Mouse (Mus musculus) kidney, embryonic 15.5 days (tissue): ENCODE measurements at regions not wholly inside any gene's neighbourhood (a gene's known extent, or its start where the extent isn't known, plus 50 kb on each side); places are given as distances from the start of the nearest gene placed in this dataset.
A peak's percentile ranks its signal among the peaks of the same experiment; 100 is the strongest.

ENCODE experiments used
- ATAC-seq: fragments of 200-750 bp; cut with Nextera tagmentation; replicated peaks from 2 replicates; pipeline ENCODE4 v1.8.0; 2017; ENCODE audit warnings: moderate TSS enrichment; ENCODE audit not compliant: low FRiP score
- H3K27ac ChIP-seq: fragments of 300-500 bp; sonication (generic); 2 replicates; pipeline ENCODE4 v1.5.1; 2015; ENCODE audit warnings: mild to moderate bottlenecking, inconsistent platforms
- H3K27me3 ChIP-seq: fragments of 300-500 bp; sonication (generic); 2 replicates; pipeline ENCODE4 v1.6.1; 2015; ENCODE audit warnings: inconsistent platforms
- H3K36me3 ChIP-seq: fragments of 300-500 bp; sonication (generic); 2 replicates; pipeline ENCODE4 v1.6.1; 2015; ENCODE audit warnings: inconsistent platforms
- H3K4me1 ChIP-seq: fragments of 300-500 bp; sonication (generic); 2 replicates; pipeline ENCODE4 v1.6.1; 2015; ENCODE audit warnings: inconsistent platforms
- H3K4me2 ChIP-seq: fragments of 300-500 bp; sonication (generic); 2 replicates; pipeline ENCODE4 v1.6.1; 2015; ENCODE audit warnings: moderate library complexity, mild to moderate bottlenecking, inconsistent platforms
- H3K4me3 ChIP-seq: fragments of 300-500 bp; sonication (generic); replicated peaks from 2 replicates; pipeline ENCODE4 v1.5.1; 2015; ENCODE audit warnings: mild to moderate bottlenecking, inconsistent platforms
- H3K9ac ChIP-seq: fragments of 300-500 bp; sonication (generic); 2 replicates; pipeline ENCODE4 v1.6.1; 2015; ENCODE audit warnings: mild to moderate bottlenecking, inconsistent platforms
- H3K9me3 ChIP-seq: fragments of 300-500 bp; sonication (generic); replicated peaks from 2 replicates; pipeline ENCODE4 v1.6.1; 2016; ENCODE audit warnings: inconsistent platforms
- WGBS: fragments of 180-500 bp; shearing (Covaris S2); methylation state at CpG from one replicate; pipeline ENCODE4 v1.1.7; 2015; ENCODE audit warnings: mixed read lengths; 5-methylcytosine and 5-hydroxymethylcytosine counted together

GRCm38 (mm10) chr11:113105371-113105770, 323.3 kb downstream of the Sox9 start:
- Histone ChIP-seq H3K27ac (no peak overlapping the region), H3K9me3 (no peaks in the 10 kb centered on the region), H3K27me3 (peaks cover 38% of the 10 kb centered on the region), H3K9ac (no peak overlapping the region), H3K4me3 (no peak overlapping the region), H3K4me1 (peaks cover 80% of the 10 kb centered on the region), H3K36me3 (no peaks in the 10 kb centered on the region), H3K4me2 (no peak overlapping the region)
- WGBS: 77% methylated on average over 11 of the region's 11 CpGs
- ATAC-seq: no peak

- 17% methylated on average over 16 of the region's 16 CpGs for WGBS
- Histone ChIP-seq H3K36me3 (no peaks in the 10 kb centered on the region), H3K4me3 (no peak overlapping the region), H3K27ac (peak overlapping the region; percentile 41), H3K9ac (no peak overlapping the region), H3K9me3 (no peaks in the 10 kb centered on the region), H3K27me3 (peaks cover 37% of the 10 kb centered on the region), H3K4me1 (peaks cover 60% of the 10 kb centered on the region), H3K4me2 (0 out of 2 replicates have a peak overlapping the region, but pooled peaks have one; percentile 29)
- peak; percentile 87 for ATAC-seq
Measured at GRCm38 (mm10) chr11:113107205-113107844, 325.3 kb downstream of the Sox9 start.

DNA sequence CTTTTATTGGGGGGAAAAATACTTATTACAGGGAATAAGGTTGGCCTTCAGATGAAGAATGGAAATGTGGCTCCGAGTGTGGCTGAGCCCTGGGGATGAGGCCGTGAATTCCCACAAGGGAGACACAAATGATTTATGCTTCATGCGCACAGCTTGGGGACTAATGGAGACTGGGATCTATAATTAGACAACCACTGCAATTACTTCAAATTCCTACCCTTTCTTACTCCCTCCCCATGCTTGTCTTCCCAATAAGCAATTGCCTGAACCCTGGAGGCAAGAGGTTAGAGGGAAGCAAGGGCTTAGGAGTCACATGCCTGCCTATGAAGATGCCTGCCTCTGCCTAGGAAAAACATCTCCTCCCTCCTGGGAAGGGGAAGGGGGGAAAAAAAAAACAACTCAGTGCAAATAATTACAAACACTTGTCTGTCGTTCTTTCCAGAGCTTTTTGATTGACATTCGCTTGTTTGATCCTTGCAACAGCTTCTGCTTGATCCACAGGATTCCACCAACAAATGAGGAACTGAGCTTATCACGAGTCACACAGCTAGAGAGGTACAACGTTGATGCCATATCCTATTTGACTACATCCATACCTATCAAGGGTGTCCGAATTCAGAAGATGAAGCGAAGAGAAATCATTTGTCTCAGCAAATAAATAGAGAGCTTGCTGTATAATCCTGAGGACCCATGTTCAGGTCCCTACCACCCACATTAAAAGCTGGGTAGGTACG, 326.1 kb downstream of the Sox9 start:
- Histone ChIP-seq H3K27ac (peak overlapping the region; percentile 41), H3K4me2 (peak overlapping the region; percentile 29; the same call in 1 of the 2 replicates), H3K4me1 (peaks cover 54% of the 10 kb centered on the region), H3K36me3 (no peaks in the 10 kb centered on the region), H3K9ac (no peak overlapping the region), H3K9me3 (no peaks in the 10 kb centered on the region), H3K27me3 (peaks cover 31% of the 10 kb centered on the region), H3K4me3 (no peak overlapping the region)
- 39% methylated on average over 10 of the region's 10 CpGs for WGBS
- peak; percentile 16; the same call in 1 of the 2 replicates for ATAC-seq

DNA sequence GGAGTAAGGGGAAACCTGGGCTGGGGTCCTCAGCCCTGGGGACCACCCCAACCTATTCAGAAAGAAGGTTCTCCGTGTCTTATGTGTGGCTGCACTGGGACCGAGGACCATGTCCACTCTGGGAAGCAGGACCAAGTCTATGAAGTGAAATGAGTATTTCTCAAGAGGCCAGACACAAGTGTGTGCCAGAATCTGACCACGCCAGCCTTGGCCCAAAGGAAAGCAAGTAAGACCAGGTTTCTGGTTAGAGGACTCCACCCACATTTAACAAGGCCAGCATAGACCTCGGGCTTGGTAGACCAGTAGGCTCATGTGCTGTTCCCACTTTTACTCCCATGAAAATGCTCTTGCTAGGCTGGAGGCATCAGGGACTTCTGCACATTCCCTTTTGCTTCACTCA, 327.1 kb downstream of the Sox9 start:
- WGBS: 91% methylated on average over 4 of the region's 4 CpGs
- Histone ChIP-seq H3K27me3 (peaks cover 30% of the 10 kb centered on the region), H3K27ac (no peak overlapping the region), H3K4me3 (no peak overlapping the region), H3K4me1 (peaks cover 51% of the 10 kb centered on the region), H3K9ac (no peak overlapping the region), H3K4me2 (no peak overlapping the region), H3K9me3 (no peaks in the 10 kb centered on the region), H3K36me3 (no peaks in the 10 kb centered on the region)
- ATAC-seq: no peak

DNA sequence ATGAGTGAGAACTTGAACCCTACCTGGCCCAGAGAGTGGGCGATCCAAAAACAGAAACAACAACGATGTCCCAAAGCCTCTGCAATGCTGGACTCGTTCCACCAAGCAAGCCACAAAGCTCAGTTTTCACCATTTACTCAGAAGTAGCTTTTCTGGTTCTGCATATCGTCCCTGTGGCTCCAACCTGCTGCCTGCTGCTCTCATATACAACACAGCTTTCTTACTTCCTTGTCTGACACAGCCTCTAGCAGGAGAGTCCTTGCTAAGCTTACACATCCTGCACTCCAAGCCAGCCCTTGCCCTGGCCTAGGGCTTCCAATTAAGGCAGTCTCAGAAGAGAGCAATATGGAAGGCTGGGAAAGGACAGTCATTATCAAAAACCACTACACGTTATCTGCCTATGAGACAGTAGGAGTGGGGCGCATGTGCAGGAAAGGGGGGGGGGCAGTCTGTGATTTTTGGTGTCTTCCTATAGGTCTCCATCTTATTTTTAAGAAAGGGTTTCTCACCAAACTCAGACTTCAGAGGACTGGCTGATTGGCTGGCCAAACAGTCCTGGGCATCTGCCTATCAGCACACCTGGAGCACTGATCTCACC, 331.3 kb downstream of the Sox9 start:
- no peak overlapping the region for H3K27ac ChIP-seq
- peak; percentile 33; the same call in 1 of the 2 replicates for ATAC-seq
- H3K4me3 ChIP-seq: no peak overlapping the region
- H3K36me3 ChIP-seq: no peaks in the 10 kb centered on the region
- H3K4me2 ChIP-seq: no peak overlapping the region
- H3K9ac ChIP-seq: no peak overlapping the region
- H3K9me3 ChIP-seq: no peaks in the 10 kb centered on the region
- H3K4me1 ChIP-seq: peaks cover 16% of the 10 kb centered on the region
- peaks cover 5% of the 10 kb centered on the region; the same call in 1 of the 2 replicates for H3K27me3 ChIP-seq
- 82% methylated on average over 6 of the region's 6 CpGs for WGBS

DNA sequence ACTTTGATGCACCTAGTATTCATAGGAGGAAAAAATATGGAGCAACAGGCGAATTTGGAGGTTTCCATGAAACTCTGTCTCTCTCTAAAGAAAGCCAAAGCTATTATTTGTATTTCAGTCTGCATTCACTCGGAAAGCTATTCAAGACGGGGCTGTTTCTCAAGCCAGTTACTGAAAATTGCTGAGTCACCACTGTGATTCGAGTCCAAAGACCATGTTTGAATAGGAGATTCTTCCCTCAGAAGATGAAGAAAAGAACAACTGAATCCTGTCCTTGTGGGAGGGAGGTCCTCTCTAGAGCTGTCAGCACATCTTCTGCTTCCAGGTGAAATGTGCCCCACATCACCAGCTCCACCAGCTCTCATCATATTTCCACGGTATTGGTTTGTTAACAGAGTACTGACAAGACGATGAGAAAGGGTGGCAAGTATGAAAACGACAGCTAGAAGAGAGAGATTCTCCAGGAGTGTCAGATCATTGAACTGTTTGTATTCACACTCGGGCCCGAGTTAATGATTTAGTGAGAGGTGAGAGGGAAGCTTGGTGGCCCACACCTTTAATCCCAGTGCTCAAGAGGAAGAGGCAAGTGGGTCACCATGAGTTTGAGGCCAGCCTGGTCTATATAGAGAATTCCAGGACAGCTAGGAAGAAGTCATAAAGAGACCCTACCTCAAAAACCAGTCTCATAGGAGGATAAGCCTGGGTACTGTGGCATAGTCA, 335.3 kb downstream of the Sox9 start:
- Histone ChIP-seq H3K27me3 (peaks cover 5% of the 10 kb centered on the region; the same call in 1 of the 2 replicates), H3K9me3 (no peaks in the 10 kb centered on the region), H3K4me3 (no peak overlapping the region), H3K9ac (no peak overlapping the region), H3K27ac (no peak overlapping the region), H3K4me1 (peaks cover 23% of the 10 kb centered on the region), H3K36me3 (no peaks in the 10 kb centered on the region), H3K4me2 (no peak overlapping the region)
- no peak for ATAC-seq
- WGBS: 77% methylated on average over 9 of the region's 9 CpGs

GRCm38 (mm10) chr11:113120570-113120969, 338.5 kb downstream of the Sox9 start:
- H3K9me3 ChIP-seq: no peaks in the 10 kb centered on the region
- H3K4me1 ChIP-seq: peaks cover 17% of the 10 kb centered on the region
- H3K36me3 ChIP-seq: no peaks in the 10 kb centered on the region
- ATAC-seq: no peak
- H3K4me2 ChIP-seq: no peak overlapping the region
- H3K27me3 ChIP-seq: 0 out of 2 replicates have a peak, but pooled peaks cover 5% of the 10 kb centered on the region
- WGBS: 49% methylated on average over 6 of the region's 6 CpGs
- H3K9ac ChIP-seq: no peak overlapping the region
- H3K27ac ChIP-seq: no peak overlapping the region
- no peak overlapping the region for H3K4me3 ChIP-seq

DNA sequence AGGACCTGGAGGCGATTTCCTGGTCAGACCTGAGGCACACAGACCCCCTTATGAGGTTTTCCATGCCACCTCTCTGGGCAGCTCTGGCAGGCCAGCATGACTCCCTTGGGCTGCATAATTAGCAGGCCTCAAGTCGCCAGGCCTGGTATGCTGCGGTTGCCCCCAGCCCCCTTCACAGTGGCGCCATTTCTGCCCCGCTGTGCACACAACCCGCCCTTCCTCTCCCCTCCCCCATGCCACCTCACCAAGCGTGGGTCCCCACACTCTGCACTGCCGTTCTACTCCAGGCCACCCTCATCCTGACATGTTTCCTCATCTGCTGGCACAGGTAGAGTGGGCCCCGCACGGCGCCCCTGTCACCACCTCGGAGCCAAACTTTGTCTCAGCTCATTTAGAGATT, 339.3 kb downstream of the Sox9 start:
- Histone ChIP-seq H3K9me3 (no peaks in the 10 kb centered on the region), H3K36me3 (no peaks in the 10 kb centered on the region), H3K27me3 (0 out of 2 replicates have a peak, but pooled peaks cover 5% of the 10 kb centered on the region), H3K9ac (no peak overlapping the region), H3K4me3 (no peak overlapping the region), H3K4me2 (no peak overlapping the region), H3K4me1 (peaks cover 17% of the 10 kb centered on the region), H3K27ac (no peak overlapping the region)
- 0 out of 2 replicates have a peak, but pooled peaks have one; percentile 40 for ATAC-seq
- 53% methylated on average over 12 of the region's 12 CpGs for WGBS

DNA sequence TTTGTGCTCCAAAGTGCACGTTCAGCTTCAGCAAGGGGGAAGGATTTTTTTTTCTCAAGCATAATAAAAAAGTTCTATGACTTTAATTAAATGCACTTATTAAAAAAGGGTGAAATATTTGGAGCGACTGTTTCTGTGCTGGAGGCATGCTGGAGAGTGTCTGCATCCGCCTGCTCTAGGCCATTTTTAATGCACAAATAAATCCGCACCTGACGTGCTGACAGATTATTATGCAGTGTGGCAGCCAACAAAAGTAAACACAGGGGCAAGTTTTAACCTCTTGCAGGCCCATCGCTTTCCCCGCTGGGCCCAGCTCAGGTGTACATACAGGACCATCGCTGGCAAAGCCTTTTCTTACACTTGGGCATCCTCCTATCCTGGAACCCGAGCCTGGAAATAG, 340.1 kb downstream of the Sox9 start:
- Histone ChIP-seq H3K4me3 (no peak overlapping the region), H3K4me2 (no peak overlapping the region), H3K36me3 (no peaks in the 10 kb centered on the region), H3K4me1 (peaks cover 19% of the 10 kb centered on the region), H3K9ac (no peak overlapping the region), H3K27ac (no peak overlapping the region), H3K27me3 (0 out of 2 replicates have a peak, but pooled peaks cover 5% of the 10 kb centered on the region), H3K9me3 (no peaks in the 10 kb centered on the region)
- ATAC-seq: no peak
- 68% methylated on average over 9 of the region's 9 CpGs for WGBS

GRCm38 (mm10) chr11:113122964-113123363, 340.9 kb downstream of the Sox9 start:
- Histone ChIP-seq H3K4me2 (no peak overlapping the region), H3K4me3 (no peak overlapping the region), H3K4me1 (peaks cover 22% of the 10 kb centered on the region), H3K36me3 (no peaks in the 10 kb centered on the region), H3K27ac (no peak overlapping the region), H3K9ac (no peak overlapping the region), H3K9me3 (no peaks in the 10 kb centered on the region), H3K27me3 (0 out of 2 replicates have a peak, but pooled peaks cover 5% of the 10 kb centered on the region)
- ATAC-seq: no peak
- 57% methylated on average over 2 of the region's 2 CpGs for WGBS

GRCm38 (mm10) chr11:113125832-113126231, 343.8 kb downstream of the Sox9 start:
- no peak overlapping the region for H3K4me2 ChIP-seq
- H3K4me1 ChIP-seq: peaks cover 18% of the 10 kb centered on the region
- H3K4me3 ChIP-seq: no peak overlapping the region
- H3K27me3 ChIP-seq: 0 out of 2 replicates have a peak, but pooled peaks cover 5% of the 10 kb centered on the region
- WGBS: 81% methylated on average over 7 of the region's 7 CpGs
- no peaks in the 10 kb centered on the region for H3K36me3 ChIP-seq
- no peak overlapping the region for H3K9ac ChIP-seq
- no peak for ATAC-seq
- no peak overlapping the region for H3K27ac ChIP-seq
- H3K9me3 ChIP-seq: no peaks in the 10 kb centered on the region
